Mouse (Mus musculus): ENCODE data around the gene Cenps. TPM values are rescaled to one million over a fixed set of nuclear protein-coding genes. Genes with fewer than 3 reads are reported as not detected.
"Not testable (repeated sequence)": the region's sequence is repeated elsewhere in the genome, so short reads cannot be mapped to it uniquely, and the experiment has no call there.

Gene Cenps
- total and polyA plus RNA-seq, 2 experiments from 2014 or later: 2.0 to 10.3 TPM

- H3K9me3 ChIP-seq (replicated peaks; ENCODE audit: control insufficient read depth, low read length): no peaks in the 10 kb centered on the region
- H3K36me3 ChIP-seq (replicated peaks; ENCODE audit: control insufficient read depth, insufficient read depth, low read length): peaks cover 7% of the 10 kb centered on the region; the same call in 1 of the 2 replicates
- WGBS: 70% methylated on average over 5 of the region's 5 CpGs
- DNase-seq (ENCODE audit: low spot score) (no peak), ATAC-seq (ENCODE audit: insufficient read depth, low read depth) (no peak)
- H3K27me3 ChIP-seq (ENCODE audit: control insufficient read depth, insufficient read depth, low read length): no peaks in the 10 kb centered on the region
- no peaks in the 10 kb centered on the region for H3K4me1 ChIP-seq (ENCODE audit: control insufficient read depth, insufficient read depth)
- H3K4me2 ChIP-seq (ENCODE audit: low read depth, low read length): no peak overlapping the region
- H3K27ac ChIP-seq (ENCODE audit: low read depth): no peak overlapping the region
- TF ChIP-seq CTCF (IDR thresholded peaks at IDR 0.05; ENCODE audit: low read depth): no peak
- TF ChIP-seq EP300 (IDR thresholded peaks at IDR 0.05; ENCODE audit: low read depth): no peak
- no peak overlapping the region for H3K9ac ChIP-seq (replicated peaks; ENCODE audit: low read depth, low read length)
- H3K4me3 ChIP-seq (ENCODE audit: low read depth, low read length): no peak overlapping the region
These were observed 14.0 kb downstream of the Cenps start for GRCm38 (mm10) chr4:149123432-149123831.

GRCm38 (mm10) chr4:149119978-149120562 lies 17.4 kb downstream of the Cenps start:
- not testable (repeated sequence) for H3K9ac ChIP-seq (replicated peaks; ENCODE audit: low read depth, low read length); DNase-seq (ENCODE audit: low spot score); H3K4me2 ChIP-seq (ENCODE audit: low read depth, low read length); H3K9me3 ChIP-seq (replicated peaks; ENCODE audit: control insufficient read depth, low read length); H3K27me3 ChIP-seq (ENCODE audit: control insufficient read depth, insufficient read depth, low read length); H3K4me3 ChIP-seq (ENCODE audit: low read depth, low read length); H3K27ac ChIP-seq (ENCODE audit: low read depth); ATAC-seq (ENCODE audit: insufficient read depth, low read depth); H3K4me1 ChIP-seq (ENCODE audit: control insufficient read depth, insufficient read depth)
- H3K36me3 ChIP-seq (replicated peaks; ENCODE audit: control insufficient read depth, insufficient read depth, low read length): peaks cover 11% of the 10 kb centered on the region
- 77% methylated on average over 12 of the region's 12 CpGs for WGBS

DNA sequence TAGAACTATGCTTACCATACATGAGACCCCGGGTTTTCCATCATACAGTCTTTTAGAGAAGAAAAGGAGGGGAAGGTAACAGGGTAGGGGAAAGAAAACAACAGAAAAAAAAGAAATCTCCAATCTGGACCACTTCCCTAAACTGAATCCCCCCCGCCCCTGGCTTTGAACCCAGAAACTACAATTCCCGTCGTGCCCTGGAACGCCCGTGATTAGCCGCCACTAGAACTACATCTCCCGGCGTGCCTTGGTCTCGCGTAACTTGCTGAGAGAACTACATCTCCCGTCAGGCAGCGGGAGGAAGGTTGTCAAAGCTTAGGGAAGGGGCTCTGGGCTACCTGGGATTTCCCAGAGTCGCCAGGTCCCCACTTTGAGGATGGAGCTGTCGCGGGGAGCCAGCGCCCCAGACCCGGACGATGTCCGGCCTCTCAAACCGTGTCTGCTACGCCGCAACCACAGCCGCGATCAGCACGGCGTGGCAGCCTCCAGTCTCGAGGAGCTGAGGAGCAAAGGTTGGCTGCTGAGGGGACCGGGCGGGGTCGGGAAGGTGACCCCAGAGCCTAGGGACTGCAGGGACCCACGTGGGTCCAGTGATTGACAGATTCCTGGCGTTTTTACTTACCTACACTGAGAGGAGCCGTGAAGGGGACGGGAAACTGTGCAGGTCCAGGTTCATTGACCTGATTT lies 33.4 kb downstream of the Cenps start, which contains the start of gene Dffa:
Gene Dffa, plus strand, starts transcription at position 272 of the 687 bp plus-strand sequence.
- peak within 1 kb of the TSS; percentile 76 for H3K9ac ChIP-seq (replicated peaks; ENCODE audit: low read depth, low read length)
- H3K4me2 ChIP-seq (ENCODE audit: low read depth, low read length): peak within 1 kb of the TSS; percentile 89
- WGBS: under 1% methylated on average over 35 of the region's 35 CpGs
- no peaks in the 10 kb centered on the region for H3K9me3 ChIP-seq (replicated peaks; ENCODE audit: control insufficient read depth, low read length)
- H3K4me1 ChIP-seq (ENCODE audit: control insufficient read depth, insufficient read depth): peaks cover 12% of the 10 kb centered on the region
- DNase-seq (ENCODE audit: low spot score): peak; percentile 86
- TF ChIP-seq CTCF (IDR thresholded peaks at IDR 0.05; ENCODE audit: low read depth) (no peak), EP300 (IDR thresholded peaks at IDR 0.05; ENCODE audit: low read depth) (no peak)
- H3K27ac ChIP-seq (ENCODE audit: low read depth): no peak within 1 kb of the TSS
- H3K4me3 ChIP-seq (ENCODE audit: low read depth, low read length): peak within 1 kb of the TSS; percentile 60
- ATAC-seq (ENCODE audit: insufficient read depth, low read depth): peak; percentile 85
- H3K27me3 ChIP-seq (ENCODE audit: control insufficient read depth, insufficient read depth, low read length): no peaks in the 10 kb centered on the region
- peaks cover 20% of the 10 kb centered on the region; the same call in 1 of the 2 replicates for H3K36me3 ChIP-seq (replicated peaks; ENCODE audit: control insufficient read depth, insufficient read depth, low read length)

DNA sequence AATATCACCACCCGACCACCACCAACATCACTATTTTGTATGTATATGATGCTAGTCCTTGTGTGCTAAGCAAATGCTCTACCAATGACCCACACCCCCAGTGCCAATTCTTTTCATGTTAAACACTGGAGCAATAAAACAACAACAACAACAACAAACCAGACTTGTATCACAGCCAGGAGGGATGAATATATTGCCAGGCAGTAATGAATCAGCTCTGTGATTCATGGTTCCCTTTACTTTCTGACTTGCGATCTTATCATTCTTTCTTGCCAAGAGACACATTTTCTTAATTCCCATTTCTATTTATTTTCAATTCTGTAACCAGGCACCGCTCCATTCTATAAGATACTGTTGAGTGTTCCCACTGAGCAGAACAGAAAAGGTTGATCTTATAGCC lies 36.0 kb downstream of the Cenps start:
- no peaks in the 10 kb centered on the region for H3K9me3 ChIP-seq (replicated peaks; ENCODE audit: control insufficient read depth, low read length)
- no peaks in the 10 kb centered on the region for H3K27me3 ChIP-seq (ENCODE audit: control insufficient read depth, insufficient read depth, low read length)
- peaks cover 23% of the 10 kb centered on the region for H3K4me1 ChIP-seq (ENCODE audit: control insufficient read depth, insufficient read depth)
- no peak for ATAC-seq (ENCODE audit: insufficient read depth, low read depth)
- DNase-seq (ENCODE audit: low spot score): no peak
- TF ChIP-seq EP300 (IDR thresholded peaks at IDR 0.05; ENCODE audit: low read depth) (no peak), CTCF (IDR thresholded peaks at IDR 0.05; ENCODE audit: low read depth) (no peak)
- H3K4me2 ChIP-seq (ENCODE audit: low read depth, low read length): no peak overlapping the region
- 76% methylated on average over 3 of the region's 3 CpGs for WGBS
- H3K27ac ChIP-seq (ENCODE audit: low read depth): no peak overlapping the region
- 0 out of 2 replicates have a peak, but pooled peaks cover under 1% of the 10 kb centered on the region for H3K36me3 ChIP-seq (replicated peaks; ENCODE audit: control insufficient read depth, insufficient read depth, low read length)
- H3K9ac ChIP-seq (replicated peaks; ENCODE audit: low read depth, low read length): no peak overlapping the region
- H3K4me3 ChIP-seq (ENCODE audit: low read depth, low read length): no peak overlapping the region

DNA sequence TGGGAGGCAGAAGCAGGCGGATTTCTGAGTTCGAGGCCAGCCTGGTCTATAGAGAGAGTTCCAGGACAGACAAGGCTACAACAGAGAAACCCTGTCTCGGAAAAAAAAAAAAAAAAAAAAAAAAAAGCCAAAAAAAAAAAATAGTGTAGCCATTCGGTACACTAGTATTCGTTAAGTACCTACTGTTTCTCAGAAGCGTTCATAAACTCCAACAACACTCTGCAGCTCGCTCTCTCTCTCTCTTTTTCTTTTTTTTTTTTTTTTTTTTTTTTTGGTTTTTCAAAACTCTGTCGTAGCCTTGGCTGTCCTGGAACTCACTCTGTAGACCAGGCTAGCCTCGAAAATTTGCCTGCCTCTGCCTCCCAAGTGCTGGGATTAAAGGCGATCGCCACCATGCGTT lies 37.0 kb downstream of the Cenps start:
- ATAC-seq (ENCODE audit: insufficient read depth, low read depth); H3K4me3 ChIP-seq (ENCODE audit: low read depth, low read length); H3K4me2 ChIP-seq (ENCODE audit: low read depth, low read length); H3K27ac ChIP-seq (ENCODE audit: low read depth); H3K9ac ChIP-seq (replicated peaks; ENCODE audit: low read depth, low read length); H3K9me3 ChIP-seq (replicated peaks; ENCODE audit: control insufficient read depth, low read length); H3K27me3 ChIP-seq (ENCODE audit: control insufficient read depth, insufficient read depth, low read length); DNase-seq (ENCODE audit: low spot score); H3K36me3 ChIP-seq (replicated peaks; ENCODE audit: control insufficient read depth, insufficient read depth, low read length): not testable (repeated sequence)
- WGBS: 83% methylated on average over 12 of the region's 12 CpGs
- peaks cover 23% of the 10 kb centered on the region for H3K4me1 ChIP-seq (ENCODE audit: control insufficient read depth, insufficient read depth)
